Mouse (Mus musculus): Measurements from ENCODE around the gene Atp6v1g1. TPM values are rescaled to one million over a fixed set of nuclear protein-coding genes. Genes with fewer than 3 reads are reported as not detected.

The Atp6v1g1 gene
- 317 and 319 TPM in 2 replicates for polyA plus RNA-seq (2015; fragmentation: Nextera tagmentation; extraction: Ambion mirVana)

DNA sequence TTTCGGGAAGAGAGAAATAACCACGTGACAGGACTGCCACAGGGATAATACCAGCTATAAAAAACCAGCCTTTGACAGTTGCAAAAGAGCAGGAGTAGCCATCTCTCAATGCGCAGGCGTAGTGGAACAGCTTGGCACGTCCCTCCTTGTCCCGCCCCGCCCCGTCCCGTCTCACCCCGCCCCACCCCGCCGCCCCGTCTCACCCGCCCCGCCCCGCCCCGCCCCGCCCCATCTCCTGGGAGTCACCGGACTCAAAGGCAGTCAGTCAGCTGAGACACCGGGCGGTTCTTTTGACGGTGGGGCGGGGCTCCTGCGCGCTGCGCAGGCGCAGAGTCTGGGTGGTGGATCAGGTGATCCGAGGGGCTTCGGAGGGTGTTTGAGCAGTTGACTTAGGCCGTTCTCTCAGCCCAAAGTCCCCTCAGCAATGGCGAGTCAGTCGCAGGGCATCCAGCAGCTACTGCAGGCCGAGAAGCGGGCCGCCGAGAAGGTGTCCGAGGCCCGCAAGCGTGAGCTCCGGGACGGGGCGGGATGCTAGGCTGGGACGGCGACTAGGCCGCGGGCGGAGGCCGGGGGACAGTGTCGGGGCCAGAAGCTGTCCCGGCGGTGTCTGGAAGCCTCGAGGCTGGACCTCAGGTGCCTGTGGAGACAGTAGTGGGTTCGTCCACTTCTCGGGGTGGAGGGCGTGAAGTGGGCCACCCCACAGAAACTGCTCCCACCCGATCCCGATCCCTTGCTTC, at the start of gene Atp6v1g1:
Gene Atp6v1g1, plus strand, starts transcription at position 279 of the 737 bp plus-strand sequence.
- Histone ChIP-seq H3K27me3 (no peaks in the 10 kb centered on the region), H3K9me3 (replicated peaks) (no peaks in the 10 kb centered on the region), H3K27ac (replicated peaks) (peak within 1 kb of the TSS; percentile 93), H3K4me3 (replicated peaks) (peak within 1 kb of the TSS; percentile 81), H3K4me2 (replicated peaks) (peak within 1 kb of the TSS; percentile 54), H3K4me1 (peaks cover 29% of the 10 kb centered on the region), H3K9ac (peak within 1 kb of the TSS; percentile 94), H3K36me3 (peaks cover 15% of the 10 kb centered on the region)
- ATAC-seq (ENCODE audit: insufficient number of reproducible peaks, low FRiP score, low TSS enrichment, low read depth): peak; percentile 95
- 1% methylated on average over 46 of the region's 57 CpGs for WGBS

DNA sequence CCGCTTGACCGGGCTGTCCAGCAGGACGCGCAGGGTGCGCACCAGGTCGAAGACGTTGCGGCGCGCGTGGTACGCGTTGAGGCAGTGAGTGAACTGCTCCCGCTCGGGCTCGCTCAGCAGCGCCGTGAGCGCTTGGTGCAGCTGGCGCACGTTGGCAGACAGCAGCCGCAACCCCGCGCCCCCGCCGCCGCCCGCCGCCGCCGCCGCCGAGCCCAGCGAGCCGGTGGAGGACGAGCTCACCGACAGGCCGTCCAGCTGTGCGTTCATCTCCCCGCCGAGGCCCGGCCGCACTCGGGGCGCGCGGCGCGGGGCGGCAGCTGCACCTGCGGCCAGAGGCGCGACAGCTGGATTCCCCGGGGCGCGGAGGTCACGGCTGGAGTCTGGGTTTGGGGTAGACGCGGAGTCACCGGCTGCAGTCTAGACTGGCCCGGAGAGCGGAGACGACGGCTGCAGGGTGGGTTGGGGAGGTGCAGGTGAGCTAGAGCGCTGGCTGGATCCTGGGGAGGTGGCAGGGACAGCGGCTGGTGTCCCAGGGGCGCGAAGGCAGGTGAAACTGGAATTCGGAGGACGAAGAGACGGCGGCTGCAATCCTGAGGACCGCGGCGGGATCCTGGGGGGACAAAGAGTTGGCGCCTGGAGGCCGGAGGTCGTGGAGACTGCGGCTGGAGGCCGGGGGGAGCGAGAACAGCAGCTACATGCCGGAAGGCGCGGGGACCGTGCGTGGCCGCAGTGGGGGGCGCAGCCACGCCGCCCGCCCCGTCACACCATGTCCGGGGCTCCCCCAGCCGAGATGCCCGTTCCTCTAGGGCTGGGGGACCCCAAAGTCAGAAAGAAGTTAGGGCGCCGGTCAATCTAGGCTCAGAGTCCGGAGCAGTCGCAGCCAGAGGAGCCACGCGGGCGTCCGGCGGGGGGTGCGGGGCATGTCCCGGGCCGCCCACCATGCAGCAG, 49.3 kb upstream of the Atp6v1g1 start:
- under 1% methylated on average over 107 of the region's 107 CpGs for WGBS
- H3K9me3 ChIP-seq (replicated peaks): no peaks in the 10 kb centered on the region
- no peaks in the 10 kb centered on the region for H3K36me3 ChIP-seq
- H3K27me3 ChIP-seq: peaks cover 15% of the 10 kb centered on the region
- H3K9ac ChIP-seq: peak overlapping the region; percentile 54
- H3K27ac ChIP-seq (replicated peaks): no peak overlapping the region
- H3K4me1 ChIP-seq: peaks cover 29% of the 10 kb centered on the region
- peak overlapping the region; percentile 95 for H3K4me2 ChIP-seq (replicated peaks)
- peak; percentile 56 for ATAC-seq (ENCODE audit: insufficient number of reproducible peaks, low FRiP score, low TSS enrichment, low read depth)
- H3K4me3 ChIP-seq (replicated peaks): peak overlapping the region; percentile 73

DNA sequence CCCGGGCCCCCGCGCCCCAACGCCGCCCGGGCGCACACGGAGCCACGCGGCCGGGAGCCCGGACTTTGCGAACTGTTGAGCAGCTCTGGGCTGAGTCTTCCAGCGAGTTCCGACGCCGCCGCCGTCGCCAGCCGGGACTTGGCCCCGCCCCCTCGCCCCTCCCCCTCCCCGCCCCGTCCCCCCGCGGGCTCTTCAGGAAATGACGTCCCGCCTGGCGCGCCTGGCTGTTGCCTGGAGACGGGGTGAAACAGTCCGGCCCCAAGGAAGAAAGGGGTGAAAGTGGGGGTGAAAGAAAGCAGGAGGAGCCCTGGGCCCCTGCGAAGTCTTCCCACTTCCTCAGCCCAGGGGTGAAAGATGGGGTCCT, 48.7 kb upstream of the Atp6v1g1 start, which contains the start of gene Whrn:
Gene Whrn, minus strand, starts transcription at position 77 of the 364 bp plus-strand sequence.
- peaks cover 29% of the 10 kb centered on the region for H3K4me1 ChIP-seq
- H3K4me2 ChIP-seq (replicated peaks): peak within 1 kb of the TSS; percentile 95
- no peak within 1 kb of the TSS for H3K27ac ChIP-seq (replicated peaks)
- H3K36me3 ChIP-seq: no peaks in the 10 kb centered on the region
- under 1% methylated on average over 23 of the region's 34 CpGs for WGBS
- ATAC-seq (ENCODE audit: insufficient number of reproducible peaks, low FRiP score, low TSS enrichment, low read depth): peak; percentile 82
- peak within 1 kb of the TSS; percentile 54 for H3K9ac ChIP-seq
- peaks cover 15% of the 10 kb centered on the region for H3K27me3 ChIP-seq
- H3K4me3 ChIP-seq (replicated peaks): peak within 1 kb of the TSS; percentile 73
- H3K9me3 ChIP-seq (replicated peaks): no peaks in the 10 kb centered on the region

DNA sequence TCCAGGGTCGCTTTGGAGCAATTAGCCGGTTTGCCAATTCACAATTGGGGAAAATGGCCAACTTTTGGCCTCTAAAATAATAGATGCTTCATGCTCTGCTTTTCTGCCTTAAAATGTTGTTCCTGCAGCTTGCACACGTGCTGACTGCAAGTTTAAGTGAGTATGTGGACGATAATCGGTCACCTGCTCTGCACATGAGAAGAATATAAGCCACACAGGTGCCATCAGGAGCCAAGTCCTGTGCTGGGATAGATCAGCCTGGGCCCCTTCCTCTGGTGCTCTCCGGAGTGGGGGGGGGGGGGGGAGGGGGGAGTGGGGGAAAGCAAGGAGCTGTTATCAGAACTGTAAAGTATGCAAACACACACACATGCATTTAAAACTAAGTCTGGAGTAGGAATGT, 48.3 kb upstream of the Atp6v1g1 start:
- H3K4me1 ChIP-seq: peaks cover 29% of the 10 kb centered on the region
- peak overlapping the region; percentile 54; the same call in 1 of the 2 replicates for H3K9ac ChIP-seq
- H3K9me3 ChIP-seq (replicated peaks): no peaks in the 10 kb centered on the region
- H3K27ac ChIP-seq (replicated peaks): no peak overlapping the region
- H3K4me3 ChIP-seq (replicated peaks): peak overlapping the region; percentile 73
- peak overlapping the region; percentile 95 for H3K4me2 ChIP-seq (replicated peaks)
- no peak for ATAC-seq (ENCODE audit: insufficient number of reproducible peaks, low FRiP score, low TSS enrichment, low read depth)
- peaks cover 15% of the 10 kb centered on the region for H3K27me3 ChIP-seq
- no peaks in the 10 kb centered on the region for H3K36me3 ChIP-seq
- WGBS: 13% methylated on average over 6 of the region's 6 CpGs

DNA sequence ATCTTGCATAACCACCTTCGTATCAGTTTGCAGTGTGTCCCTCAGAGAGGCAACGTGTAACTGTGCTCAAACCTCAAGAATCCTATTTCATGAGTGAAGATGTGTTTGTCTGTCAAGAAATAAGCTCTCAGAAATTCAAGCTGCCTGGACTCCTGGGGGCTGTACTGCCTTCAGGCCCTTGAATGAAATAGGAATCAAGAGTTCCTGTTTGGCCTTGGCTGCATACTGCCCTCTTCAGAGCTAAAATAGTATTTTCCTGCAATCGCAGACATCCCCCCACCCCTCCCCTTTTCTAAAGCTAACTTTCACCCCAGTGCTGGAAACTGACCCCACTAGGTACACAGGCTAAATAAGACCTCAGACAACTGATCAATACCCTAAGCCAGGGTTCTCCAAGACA, 46.2 kb upstream of the Atp6v1g1 start:
- H3K27me3 ChIP-seq: peaks cover 14% of the 10 kb centered on the region
- WGBS: 35% methylated on average over 3 of the region's 3 CpGs
- H3K4me1 ChIP-seq: peaks cover 28% of the 10 kb centered on the region
- H3K9ac ChIP-seq: no peak overlapping the region
- no peaks in the 10 kb centered on the region for H3K9me3 ChIP-seq (replicated peaks)
- H3K36me3 ChIP-seq: no peaks in the 10 kb centered on the region
- ATAC-seq (ENCODE audit: insufficient number of reproducible peaks, low FRiP score, low TSS enrichment, low read depth): no peak
- H3K4me2 ChIP-seq (replicated peaks): no peak overlapping the region
- no peak overlapping the region for H3K27ac ChIP-seq (replicated peaks)
- H3K4me3 ChIP-seq (replicated peaks): no peak overlapping the region

DNA sequence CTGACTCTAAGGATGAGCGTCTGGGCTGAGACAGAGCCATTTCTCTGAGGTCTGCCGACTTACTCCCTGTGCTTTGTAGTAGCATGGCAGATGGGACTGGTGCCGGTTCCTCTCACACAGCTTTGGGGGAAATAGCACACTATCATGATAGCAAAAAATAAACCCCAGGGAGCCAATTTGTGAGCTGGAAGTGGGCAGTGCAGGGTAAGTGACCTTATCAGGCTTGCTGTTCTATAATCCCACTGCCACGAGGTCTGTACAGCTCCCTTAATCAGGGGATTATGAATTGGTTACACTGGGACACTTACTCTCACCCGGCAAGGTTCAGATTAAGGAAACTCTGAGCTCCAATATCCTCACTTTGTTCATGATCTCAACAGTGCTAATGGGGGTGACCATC, 43.5 kb upstream of the Atp6v1g1 start:
- no peak overlapping the region for H3K9ac ChIP-seq
- H3K9me3 ChIP-seq (replicated peaks): no peaks in the 10 kb centered on the region
- no peak overlapping the region for H3K4me3 ChIP-seq (replicated peaks)
- H3K27ac ChIP-seq (replicated peaks): no peak overlapping the region
- peaks cover 3% of the 10 kb centered on the region; the same call in 1 of the 2 replicates for H3K4me1 ChIP-seq
- ATAC-seq (ENCODE audit: insufficient number of reproducible peaks, low FRiP score, low TSS enrichment, low read depth): no peak
- WGBS: 59% methylated on average over 5 of the region's 5 CpGs
- H3K27me3 ChIP-seq: no peaks in the 10 kb centered on the region; the same call in 1 of the 2 replicates
- no peaks in the 10 kb centered on the region for H3K36me3 ChIP-seq
- H3K4me2 ChIP-seq (replicated peaks): no peak overlapping the region

DNA sequence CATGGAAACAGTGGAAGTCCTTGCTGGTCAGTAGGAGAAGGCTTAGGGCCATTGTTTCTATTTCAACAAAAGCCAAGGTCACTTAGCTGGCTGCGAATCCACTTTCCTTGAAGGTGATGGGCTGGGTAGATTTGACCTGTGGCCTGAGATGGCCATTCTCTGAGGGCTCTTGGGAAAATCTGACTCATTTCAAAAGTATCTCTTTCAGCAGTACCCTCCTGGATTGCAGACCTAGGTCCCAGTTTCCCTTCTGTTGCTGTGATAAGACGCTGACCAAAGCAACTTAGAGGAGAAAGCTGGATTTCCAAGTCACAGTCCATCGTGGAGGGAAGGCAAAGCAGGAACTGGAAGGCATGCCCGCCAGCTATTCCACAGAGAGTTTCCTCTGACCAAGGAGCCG, 40.6 kb upstream of the Atp6v1g1 start:
- Histone ChIP-seq H3K36me3 (no peaks in the 10 kb centered on the region), H3K4me2 (replicated peaks) (no peak overlapping the region), H3K27me3 (no peaks in the 10 kb centered on the region; the same call in 1 of the 2 replicates), H3K9me3 (replicated peaks) (no peaks in the 10 kb centered on the region), H3K4me3 (replicated peaks) (no peak overlapping the region), H3K4me1 (no peaks in the 10 kb centered on the region), H3K9ac (no peak overlapping the region), H3K27ac (replicated peaks) (no peak overlapping the region)
- ATAC-seq (ENCODE audit: insufficient number of reproducible peaks, low FRiP score, low TSS enrichment, low read depth): no peak
- 74% methylated on average over 5 of the region's 5 CpGs for WGBS

DNA sequence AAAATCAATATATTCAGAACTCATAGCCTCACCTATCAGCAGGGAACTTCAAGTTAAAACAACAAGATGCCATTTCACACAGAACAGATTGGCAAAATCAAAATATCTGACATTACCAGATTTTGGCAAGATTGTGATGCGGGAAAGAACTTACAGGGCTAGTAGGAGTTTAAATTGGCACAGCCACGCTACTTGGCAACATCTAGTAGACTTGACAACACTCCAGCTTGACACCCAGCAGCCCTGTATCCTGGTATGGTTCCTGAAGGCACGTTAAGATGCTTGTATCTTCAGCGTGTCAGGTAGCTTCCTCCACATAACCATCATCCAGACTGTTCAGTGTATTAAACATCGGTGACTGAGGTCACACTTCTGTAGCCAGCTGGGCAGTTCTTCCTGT, 37.1 kb upstream of the Atp6v1g1 start:
- Histone ChIP-seq H3K9me3 (replicated peaks) (no peaks in the 10 kb centered on the region), H3K27ac (replicated peaks) (no peak overlapping the region), H3K4me1 (no peaks in the 10 kb centered on the region), H3K4me2 (replicated peaks) (no peak overlapping the region), H3K27me3 (no peaks in the 10 kb centered on the region), H3K4me3 (replicated peaks) (no peak overlapping the region), H3K9ac (no peak overlapping the region), H3K36me3 (no peaks in the 10 kb centered on the region)
- no peak for ATAC-seq (ENCODE audit: insufficient number of reproducible peaks, low FRiP score, low TSS enrichment, low read depth)
- WGBS: 78% methylated on average over 5 of the region's 5 CpGs

DNA sequence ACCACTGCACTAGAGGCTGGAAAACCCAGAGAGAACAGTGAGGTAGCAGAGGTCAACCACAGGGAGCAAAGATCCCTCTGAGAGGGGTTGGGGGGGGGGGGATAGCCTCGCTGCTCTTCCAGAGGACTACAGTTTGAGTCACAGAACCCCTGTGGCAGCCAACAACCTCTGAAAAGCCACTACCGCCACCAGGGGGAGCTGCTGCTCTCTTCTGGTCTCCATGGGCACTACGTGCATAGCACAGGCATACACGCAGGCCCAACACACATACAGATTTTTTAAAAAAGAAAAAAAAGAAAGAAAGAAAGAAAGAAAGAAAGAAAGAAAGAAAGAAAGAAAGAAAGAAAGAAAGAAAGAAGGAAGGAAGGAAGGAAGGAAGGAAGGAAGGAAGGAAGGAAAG, 36.3 kb upstream of the Atp6v1g1 start:
- H3K4me3 ChIP-seq (replicated peaks): no peak overlapping the region
- H3K27me3 ChIP-seq: no peaks in the 10 kb centered on the region
- H3K27ac ChIP-seq (replicated peaks): no peak overlapping the region
- H3K9me3 ChIP-seq (replicated peaks): no peaks in the 10 kb centered on the region
- no peak for ATAC-seq (ENCODE audit: insufficient number of reproducible peaks, low FRiP score, low TSS enrichment, low read depth)
- no peaks in the 10 kb centered on the region for H3K4me1 ChIP-seq
- no peaks in the 10 kb centered on the region for H3K36me3 ChIP-seq
- H3K4me2 ChIP-seq (replicated peaks): no peak overlapping the region
- no peak overlapping the region for H3K9ac ChIP-seq
- 28% methylated on average over 4 of the region's 4 CpGs for WGBS

DNA sequence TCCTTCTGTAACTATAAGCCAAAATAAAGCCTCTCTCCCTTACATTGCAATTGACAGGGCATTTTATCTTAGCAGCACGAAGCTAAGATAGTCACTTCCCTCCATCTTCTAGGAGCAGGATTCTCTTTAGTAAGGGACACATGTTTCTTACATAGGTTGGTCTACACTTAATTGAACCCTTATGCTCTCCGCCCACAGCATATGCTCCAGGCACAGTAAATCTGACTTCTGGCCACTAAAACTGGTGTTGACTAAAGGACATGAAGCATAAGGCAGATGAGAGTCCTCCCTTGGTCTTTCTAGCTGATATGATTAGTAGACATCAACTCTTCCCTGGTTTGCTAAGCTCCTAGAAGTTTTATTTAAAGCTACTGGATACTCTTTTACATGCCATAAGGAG, 31.7 kb upstream of the Atp6v1g1 start:
- no peaks in the 10 kb centered on the region for H3K4me1 ChIP-seq
- no peak for ATAC-seq (ENCODE audit: insufficient number of reproducible peaks, low FRiP score, low TSS enrichment, low read depth)
- H3K4me3 ChIP-seq (replicated peaks): no peak overlapping the region
- H3K27me3 ChIP-seq: no peaks in the 10 kb centered on the region
- no peak overlapping the region for H3K4me2 ChIP-seq (replicated peaks)
- H3K36me3 ChIP-seq: no peaks in the 10 kb centered on the region
- no peaks in the 10 kb centered on the region for H3K9me3 ChIP-seq (replicated peaks)
- WGBS: 71% methylated on average over 2 of the region's 2 CpGs
- no peak overlapping the region for H3K9ac ChIP-seq
- H3K27ac ChIP-seq (replicated peaks): no peak overlapping the region

DNA sequence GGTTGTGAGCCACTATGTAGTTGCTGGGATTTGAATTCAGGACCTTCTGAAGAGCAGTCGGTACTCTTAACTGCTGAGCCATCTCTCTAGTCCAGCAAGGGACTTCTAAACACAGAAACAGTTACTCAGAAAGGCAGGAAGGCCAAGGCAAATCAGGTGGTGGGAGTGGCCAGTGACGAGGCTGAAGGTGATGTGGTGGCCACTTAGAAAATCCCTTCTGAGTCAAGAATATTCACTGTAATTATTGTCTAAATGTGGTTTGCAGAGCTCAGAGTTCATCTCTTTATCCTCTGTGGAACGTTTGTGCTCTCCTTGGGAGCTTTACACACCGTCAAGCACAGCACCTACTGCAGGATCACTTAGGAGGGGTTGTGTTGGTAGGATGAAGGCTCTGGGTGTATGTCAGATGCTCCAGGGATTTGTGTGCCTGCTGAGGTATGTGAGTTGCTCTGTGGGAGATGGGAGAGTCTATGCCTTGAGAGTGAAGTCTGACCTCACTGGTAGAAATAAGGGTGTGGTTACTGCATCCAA, 30.1 kb upstream of the Atp6v1g1 start:
- no peaks in the 10 kb centered on the region for H3K9me3 ChIP-seq (replicated peaks)
- no peaks in the 10 kb centered on the region for H3K4me1 ChIP-seq
- H3K27me3 ChIP-seq: no peaks in the 10 kb centered on the region
- no peak overlapping the region for H3K9ac ChIP-seq
- no peak overlapping the region for H3K4me2 ChIP-seq (replicated peaks)
- no peak for ATAC-seq (ENCODE audit: insufficient number of reproducible peaks, low FRiP score, low TSS enrichment, low read depth)
- H3K4me3 ChIP-seq (replicated peaks): no peak overlapping the region
- H3K27ac ChIP-seq (replicated peaks): no peak overlapping the region
- no peaks in the 10 kb centered on the region for H3K36me3 ChIP-seq
- WGBS: 59% methylated on average over 4 of the region's 4 CpGs

All from embryonic facial prominence, embryonic 15.5 days (tissue).